ENCODE assay signal across 16 mouse cellular contexts in the genomic region with DNA sequence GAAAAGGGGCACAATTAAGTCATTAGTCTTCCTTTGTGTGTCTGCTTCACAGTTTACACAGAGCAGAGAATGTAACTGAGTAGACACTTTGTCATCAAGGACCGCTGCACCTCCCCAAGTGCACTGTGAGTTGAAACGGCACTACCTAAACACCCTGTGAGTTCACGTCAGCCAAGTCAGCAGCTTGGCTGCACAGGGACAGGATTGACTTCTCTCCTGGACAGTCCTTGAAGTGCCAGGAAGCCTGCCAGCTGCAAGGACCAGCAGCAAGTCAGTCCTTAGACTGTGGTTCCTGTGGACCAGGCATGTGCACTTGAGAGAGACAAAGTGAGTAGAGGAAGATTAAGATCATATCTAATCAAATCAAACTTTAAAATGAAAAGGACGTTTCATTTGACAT.
DNase-seq lines count a peak whose midpoint lies in the region; ATAC-seq lines count a peak whose summit lies in the region.
"Had no signal": no experiment of that assay in that cellular context is flagged by ENCODE, and none has a peak within 500 bp of the region (broad histone marks: within the 10 kb centered on the region; RNA-seq: fewer than 3 reads in every experiment).

No protein-coding gene starts in this region.

- WGBS in hindbrain, embryonic 11.5 days: 49% methylated on average over 4 of the region's 4 CpGs
- 39% methylated on average over 4 of the region's 4 CpGs for WGBS in hindbrain, embryonic 13.5 days
- 29% methylated on average over 4 of the region's 4 CpGs for WGBS in kidney, embryonic 14.5 days

- H3K4me1 ChIP-seq in hindbrain, embryonic 11.5 days (replicated peaks; ENCODE audit: control insufficient read depth, insufficient read depth, low read length): no peaks in the 10 kb centered on the region
- H3K4me1 ChIP-seq in hindbrain, embryonic 13.5 days (replicated peaks): peaks cover 3% of the 10 kb centered on the region; the same call in 1 of the 2 replicates
- H3K4me1 ChIP-seq in kidney, embryonic 14.5 days (ENCODE audit: control insufficient read depth, insufficient read depth, low read length): no peaks in the 10 kb centered on the region
- H3K4me1 ChIP-seq: liver, embryonic 13.5 days; neural tube, embryonic 15.5 days; stomach, embryonic 15.5 days had no signal

- no peak overlapping the region for H3K27ac ChIP-seq in hindbrain, embryonic 11.5 days (ENCODE audit: low read depth, low read length)
- no peak overlapping the region for H3K27ac ChIP-seq in hindbrain, embryonic 13.5 days
- no peak overlapping the region for H3K27ac ChIP-seq in kidney, embryonic 14.5 days (ENCODE audit: low read depth, low read length)
- H3K27ac ChIP-seq: embryonic facial prominence, embryonic 15.5 days; heart, embryonic 13.5 days; liver, embryonic 13.5 days; midbrain, embryonic 12.5 days; neural tube, embryonic 15.5 days; stomach, embryonic 15.5 days had no signal

- 0 out of 2 replicates have a peak, but pooled peaks have one; percentile 17 for ATAC-seq in hindbrain, embryonic 11.5 days (ENCODE audit: low FRiP score)
- ATAC-seq in hindbrain, embryonic 13.5 days (ENCODE audit: low FRiP score): no peak
- ATAC-seq in kidney, embryonic 14.5 days (ENCODE audit: low FRiP score, low TSS enrichment): no peak
- ATAC-seq: intestine, embryonic 16.5 days had no signal

- H3K9ac ChIP-seq in hindbrain, embryonic 11.5 days (ENCODE audit: low read depth, low read length): no peak overlapping the region
- H3K9ac ChIP-seq in hindbrain, embryonic 13.5 days: no peak overlapping the region
- no peak overlapping the region for H3K9ac ChIP-seq in kidney, embryonic 14.5 days (ENCODE audit: low read depth, low read length)
- H3K9ac ChIP-seq: embryonic facial prominence, embryonic 15.5 days; heart, embryonic 13.5 days; liver, embryonic 13.5 days; midbrain, embryonic 12.5 days; neural tube, embryonic 15.5 days; stomach, embryonic 15.5 days had no signal

- H3K4me2 ChIP-seq in hindbrain, embryonic 11.5 days (replicated peaks; ENCODE audit: low read depth, low read length): no peak overlapping the region
- H3K4me2 ChIP-seq in hindbrain, embryonic 13.5 days: no peak overlapping the region
- H3K4me2 ChIP-seq in kidney, embryonic 14.5 days (replicated peaks; ENCODE audit: low read depth, low read length): no peak overlapping the region
- H3K4me2 ChIP-seq: embryonic facial prominence, embryonic 15.5 days; heart, embryonic 13.5 days; liver, embryonic 13.5 days; midbrain, embryonic 12.5 days; neural tube, embryonic 15.5 days; stomach, embryonic 15.5 days had no signal

- no peaks in the 10 kb centered on the region for H3K9me3 ChIP-seq in hindbrain, embryonic 11.5 days (ENCODE audit: control insufficient read depth, low read length)
- H3K9me3 ChIP-seq in hindbrain, embryonic 13.5 days: no peaks in the 10 kb centered on the region
- no peaks in the 10 kb centered on the region for H3K9me3 ChIP-seq in kidney, embryonic 14.5 days (ENCODE audit: control insufficient read depth, low read length)
- H3K9me3 ChIP-seq: embryonic facial prominence, embryonic 15.5 days; heart, embryonic 13.5 days; liver, embryonic 13.5 days; midbrain, embryonic 12.5 days; neural tube, embryonic 15.5 days; stomach, embryonic 15.5 days had no signal

- peak; percentile 5 for DNase-seq in hindbrain, embryonic 11.5 days (ENCODE audit: low spot score)
- peak; percentile 4 for DNase-seq in ES-CJ7 (ENCODE audit: low read depth, low spot score)
- peak; percentile 8 for DNase-seq in adrenal gland, adult 8-10 months
- DNase-seq in gastrocnemius, adult 8-10 months (ENCODE audit: low spot score in 2 of 2): peak; percentile 9 to 39
- DNase-seq in kidney, adult 9 months: no peak
- DNase-seq: heart, postnatal 4 days; layer of hippocampus, postnatal 36 days; liver, embryonic 13.5 days had no signal

- H3K36me3 ChIP-seq in hindbrain, embryonic 11.5 days (ENCODE audit: control insufficient read depth, insufficient read depth, low read length): no peaks in the 10 kb centered on the region
- no peaks in the 10 kb centered on the region for H3K36me3 ChIP-seq in hindbrain, embryonic 13.5 days
- H3K36me3 ChIP-seq in kidney, embryonic 14.5 days (ENCODE audit: control insufficient read depth, insufficient read depth, low read length): no peaks in the 10 kb centered on the region
- H3K36me3 ChIP-seq: embryonic facial prominence, embryonic 15.5 days; heart, embryonic 13.5 days; liver, embryonic 13.5 days; midbrain, embryonic 12.5 days; neural tube, embryonic 15.5 days; stomach, embryonic 15.5 days had no signal

- no peaks in the 10 kb centered on the region for H3K27me3 ChIP-seq in hindbrain, embryonic 11.5 days (ENCODE audit: control insufficient read depth, insufficient read depth, low read length)
- H3K27me3 ChIP-seq in hindbrain, embryonic 13.5 days: peaks cover 24% of the 10 kb centered on the region
- H3K27me3 ChIP-seq in kidney, embryonic 14.5 days (ENCODE audit: control insufficient read depth, insufficient read depth, low read length): no peaks in the 10 kb centered on the region
- H3K27me3 ChIP-seq: embryonic facial prominence, embryonic 15.5 days; heart, embryonic 13.5 days; liver, embryonic 13.5 days; midbrain, embryonic 12.5 days; neural tube, embryonic 15.5 days; stomach, embryonic 15.5 days had no signal

- no peak overlapping the region for H3K4me3 ChIP-seq in hindbrain, embryonic 11.5 days (ENCODE audit: low read depth, low read length)
- H3K4me3 ChIP-seq in hindbrain, embryonic 13.5 days: no peak overlapping the region
- no peak overlapping the region for H3K4me3 ChIP-seq in kidney, embryonic 14.5 days (ENCODE audit: low read length)
- H3K4me3 ChIP-seq: embryonic facial prominence, embryonic 15.5 days; heart, embryonic 13.5 days; liver, embryonic 13.5 days; midbrain, embryonic 12.5 days; neural tube, embryonic 15.5 days; stomach, embryonic 15.5 days had no signal
